Comparison of ENCODE assay signal across 7 mouse cellular contexts in genomic region chr12:79898198-79898930, GRCm38 (mm10).
DNase-seq lines count a peak whose midpoint lies in the region; ATAC-seq and TF ChIP-seq lines count a peak whose summit lies in the region.

No protein-coding gene starts in this region.

- peaks cover 13% of the 10 kb centered on the region for H3K4me1 ChIP-seq in kidney, adult 2 months (ENCODE audit: control insufficient read depth, insufficient read depth, low read length)

- peak overlapping the region; percentile 79 for H3K27ac ChIP-seq in kidney, adult 2 months (ENCODE audit: insufficient read depth, low read depth, low read length)

- ATAC-seq in common myeloid progenitor, adult 5-6 weeks (replicated peaks; ENCODE audit: low read depth, poor library complexity, severe bottlenecking): peak; percentile 80
- ATAC-seq in megakaryocyte-erythroid progenitor cell, adult 5-6 weeks (replicated peaks; ENCODE audit: low FRiP score, low TSS enrichment, poor library complexity, severe bottlenecking): peak; percentile 77
- no peak for ATAC-seq in cerebellum, adult (ENCODE audit: insufficient number of reproducible peaks, low FRiP score, low TSS enrichment)

- no peaks in the 10 kb centered on the region for H3K36me3 ChIP-seq in kidney, adult 2 months (ENCODE audit: control insufficient read depth, insufficient read depth, low read length)

- H3K4me3 ChIP-seq in kidney, adult 2 months (ENCODE audit: insufficient read depth, low read depth, low read length): no peak overlapping the region

- TF ChIP-seq POLR2A in kidney, adult 2 months (IDR thresholded peaks at IDR 0.05; ENCODE audit: low read depth, low read length): no peak

- TF ChIP-seq CTCF in kidney, adult 2 months (conservative IDR thresholded peaks at IDR 0.05; ENCODE audit: insufficient read depth, insufficient read length, low read depth, low read length): no peak

- no peaks in the 10 kb centered on the region for H3K27me3 ChIP-seq in kidney, adult 2 months (replicated peaks; ENCODE audit: control insufficient read depth, insufficient read depth, low read length)

- DNase-seq in kidney, adult 2 months: peak; percentile 69
- no peak for DNase-seq in kidney, adult 11 months
- peak; percentile 76 for DNase-seq in forelimb bud, embryonic 11.5 days (ENCODE audit: low read depth, low spot score)
- DNase-seq in right cerebral cortex, adult 18-20 months: no peak

- 44% methylated on average over 12 of the region's 12 CpGs for WGBS in kidney, adult 2 months

Comparison
In these comparisons a context has a peak if more than half of its experiments do, and no peak if none do; other contexts are left out.
1. DNase-seq: peak in kidney, adult 2 months (single experiment) and forelimb bud, embryonic 11.5 days (single experiment); none in kidney, adult 11 months (single experiment) and right cerebral cortex, adult 18-20 months (single experiment).